Mouse (Mus musculus) liver, embryonic 16.5 days (tissue): ENCODE results near the gene Sf3b1. TPM values are rescaled to one million over a fixed set of nuclear protein-coding genes. Genes with fewer than 3 reads are reported as not detected.

Experiments
- ATAC-seq: fragments of 200-750 bp; cut with Nextera tagmentation; 2 replicates; pipeline ENCODE4 v1.8.0; 2017; ENCODE audit warnings: low read depth, mild to moderate bottlenecking, moderate number of reproducible peaks, moderate library complexity
- H3K27ac ChIP-seq: fragments of 300-500 bp; sonication (generic); 2 replicates; pipeline ENCODE4 v1.5.1; 2014; ENCODE audit warnings: mild to moderate bottlenecking, low read length
- H3K27me3 ChIP-seq: fragments of 300-500 bp; sonication (generic); 2 replicates; pipeline ENCODE4 v1.6.1; 2014; ENCODE audit warnings: low read depth, low read length, mixed read lengths; ENCODE audit not compliant: control insufficient read depth, insufficient read depth
- H3K36me3 ChIP-seq: fragments of 300-500 bp; sonication (generic); 2 replicates; pipeline ENCODE4 v1.6.1; 2014; ENCODE audit warnings: mild to moderate bottlenecking; ENCODE audit not compliant: control insufficient read depth, insufficient read depth
- H3K4me1 ChIP-seq: fragments of 300-500 bp; sonication (generic); 2 replicates; pipeline ENCODE4 v1.6.1; 2014; ENCODE audit warnings: low read depth, low read length, mixed read lengths; ENCODE audit not compliant: control insufficient read depth
- H3K4me2 ChIP-seq: fragments of 300-500 bp; sonication (generic); 2 replicates; pipeline ENCODE4 v1.6.1; 2014; ENCODE audit warnings: low read depth, low read length, mixed read lengths
- H3K4me3 ChIP-seq: fragments of 300-500 bp; sonication (generic); 2 replicates; pipeline ENCODE4 v1.5.1; 2014; ENCODE audit warnings: low read depth, mild to moderate bottlenecking, low read length
- H3K9ac ChIP-seq: fragments of 300-500 bp; sonication (generic); 2 replicates; pipeline ENCODE4 v1.6.1; 2014; ENCODE audit warnings: low read depth, low read length
- H3K9me3 ChIP-seq: fragments of 300-500 bp; sonication (generic); replicated peaks from 2 replicates; pipeline ENCODE4 v1.6.1; 2016; ENCODE audit warnings: low read length; ENCODE audit not compliant: control insufficient read depth
- WGBS: fragments of 180-500 bp; shearing (Covaris S2); extraction: QIAGEN DNeasy Blood & Tissue Kit; methylation state at CpG from one replicate; pipeline ENCODE4 v1.1.7; 2014; ENCODE audit not compliant: insufficient replicate concordance; 5-methylcytosine and 5-hydroxymethylcytosine counted together
- polyA plus RNA-seq: library from polyadenylated mRNA; unstranded; fragments of >200 nt; fragmentation: Nextera tagmentation; extraction: Ambion mirVana; gene quantifications from 2 replicates; pipeline ENCODE4 v1.2.1, GENCODE M21; 2015

The Sf3b1 gene
- polyA plus RNA-seq, 1 experiment from 2014 or later = 118 TPM

- peak overlapping the region; percentile 81 for H3K9ac ChIP-seq
Observed at GRCm38 (mm10) chr1:55053596-55053995, 26.3 kb upstream of the Sf3b1 start.

GRCm38 (mm10) chr1:55053005-55053404 is 25.7 kb upstream of the Sf3b1 start:
- H3K27me3 ChIP-seq = no peaks in the 10 kb centered on the region
- H3K9me3 ChIP-seq = no peaks in the 10 kb centered on the region
- H3K4me3 ChIP-seq = peak overlapping the region; percentile 86
- peak overlapping the region; percentile 81 for H3K9ac ChIP-seq
- peak; percentile 77 for ATAC-seq
- peak overlapping the region; percentile 98 for H3K27ac ChIP-seq
- H3K4me1 ChIP-seq = peaks cover 15% of the 10 kb centered on the region
- under 1% methylated on average over 41 of the region's 42 CpGs for WGBS
- H3K36me3 ChIP-seq = no peaks in the 10 kb centered on the region
- H3K4me2 ChIP-seq = peak overlapping the region; percentile 67

More at GRCm38 (mm10) chr1:55053596-55053995, 26.3 kb upstream of the Sf3b1 start:
- Histone ChIP-seq H3K36me3 (no peaks in the 10 kb centered on the region), H3K4me1 (peaks cover 15% of the 10 kb centered on the region), H3K27ac (peak overlapping the region; percentile 98), H3K9me3 (no peaks in the 10 kb centered on the region), H3K4me3 (peak overlapping the region; percentile 86), H3K4me2 (peak overlapping the region; percentile 67), H3K27me3 (no peaks in the 10 kb centered on the region)
- 61% methylated on average over 4 of the region's 4 CpGs for WGBS
- no peak for ATAC-seq

- peak; percentile 98 for ATAC-seq
- H3K4me3 ChIP-seq = peak within 1 kb of the TSS; percentile 86
- no peaks in the 10 kb centered on the region for H3K27me3 ChIP-seq
- under 1% methylated on average over 46 of the region's 46 CpGs for WGBS
- peak within 1 kb of the TSS; percentile 98 for H3K27ac ChIP-seq
- peak within 1 kb of the TSS; percentile 98 for H3K4me2 ChIP-seq
- H3K9ac ChIP-seq = peak within 1 kb of the TSS; percentile 81
- no peaks in the 10 kb centered on the region for H3K9me3 ChIP-seq
- no peaks in the 10 kb centered on the region for H3K36me3 ChIP-seq
- H3K4me1 ChIP-seq = peaks cover 15% of the 10 kb centered on the region
Observed at GRCm38 (mm10) chr1:55052355-55052953, 25.2 kb upstream of the Sf3b1 start, which contains the start of gene Coq10b. Gene Coq10b, plus strand, starts transcription at chr1:55052770.

- H3K4me1 ChIP-seq = peaks cover 15% of the 10 kb centered on the region
- H3K36me3 ChIP-seq = no peaks in the 10 kb centered on the region
- no peaks in the 10 kb centered on the region for H3K27me3 ChIP-seq
- H3K9ac ChIP-seq = peak overlapping the region; percentile 81
- H3K4me2 ChIP-seq = peak overlapping the region; percentile 98
- peak overlapping the region; percentile 98 for H3K27ac ChIP-seq
- WGBS = 70% methylated on average over 3 of the region's 3 CpGs
- H3K4me3 ChIP-seq = peak overlapping the region; percentile 86
- no peaks in the 10 kb centered on the region for H3K9me3 ChIP-seq
- no peak for ATAC-seq
Observed at GRCm38 (mm10) chr1:55051671-55052070, 24.4 kb upstream of the Sf3b1 start.

- no peaks in the 10 kb centered on the region for H3K27me3 ChIP-seq
- no peak overlapping the region for H3K4me2 ChIP-seq
- no peaks in the 10 kb centered on the region for H3K36me3 ChIP-seq
- H3K27ac ChIP-seq = no peak overlapping the region
- H3K9me3 ChIP-seq = no peaks in the 10 kb centered on the region
- H3K4me3 ChIP-seq = no peak overlapping the region
- 53% methylated on average over 4 of the region's 4 CpGs for WGBS
- no peak overlapping the region for H3K9ac ChIP-seq
- peaks cover 13% of the 10 kb centered on the region for H3K4me1 ChIP-seq
- no peak for ATAC-seq
Observed at GRCm38 (mm10) chr1:55048841-55049587, 21.7 kb upstream of the Sf3b1 start.

- H3K9ac ChIP-seq = no peak overlapping the region
- no peaks in the 10 kb centered on the region for H3K36me3 ChIP-seq
- no peak overlapping the region for H3K27ac ChIP-seq
- no peaks in the 10 kb centered on the region for H3K27me3 ChIP-seq
- WGBS = 54% methylated on average over 3 of the region's 3 CpGs
- H3K4me1 ChIP-seq = no peaks in the 10 kb centered on the region
- H3K4me2 ChIP-seq = no peak overlapping the region
- no peak for ATAC-seq
- H3K9me3 ChIP-seq = peaks cover 3% of the 10 kb centered on the region; the same call in 1 of the 2 replicates
- no peak overlapping the region for H3K4me3 ChIP-seq
Observed at GRCm38 (mm10) chr1:55043164-55043563, 15.9 kb upstream of the Sf3b1 start.

GRCm38 (mm10) chr1:55042246-55042645 is 15.0 kb upstream of the Sf3b1 start:
- H3K9ac ChIP-seq = no peak overlapping the region
- no peak for ATAC-seq
- no peak overlapping the region for H3K27ac ChIP-seq
- 43% methylated on average over 1 of the region's 1 CpGs for WGBS
- H3K36me3 ChIP-seq = no peaks in the 10 kb centered on the region
- no peak overlapping the region for H3K4me2 ChIP-seq
- H3K9me3 ChIP-seq = peaks cover 3% of the 10 kb centered on the region; the same call in 1 of the 2 replicates
- no peaks in the 10 kb centered on the region for H3K4me1 ChIP-seq
- no peak overlapping the region for H3K4me3 ChIP-seq
- H3K27me3 ChIP-seq = no peaks in the 10 kb centered on the region

GRCm38 (mm10) chr1:55041691-55042090 is 14.4 kb upstream of the Sf3b1 start:
- Histone ChIP-seq H3K9me3 (peaks cover 3% of the 10 kb centered on the region; the same call in 1 of the 2 replicates), H3K9ac (no peak overlapping the region), H3K27me3 (no peaks in the 10 kb centered on the region), H3K4me1 (no peaks in the 10 kb centered on the region), H3K36me3 (no peaks in the 10 kb centered on the region), H3K4me3 (no peak overlapping the region), H3K27ac (no peak overlapping the region), H3K4me2 (no peak overlapping the region)
- 68% methylated on average over 4 of the region's 4 CpGs for WGBS
- peak; percentile 67 for ATAC-seq

- H3K9ac ChIP-seq = no peak overlapping the region
- H3K9me3 ChIP-seq = peaks cover 3% of the 10 kb centered on the region; the same call in 1 of the 2 replicates
- 86% methylated on average over 1 of the region's 1 CpGs for WGBS
- no peak overlapping the region for H3K4me3 ChIP-seq
- ATAC-seq = no peak
- H3K36me3 ChIP-seq = no peaks in the 10 kb centered on the region
- H3K27ac ChIP-seq = no peak overlapping the region
- no peaks in the 10 kb centered on the region for H3K27me3 ChIP-seq
- no peak overlapping the region for H3K4me2 ChIP-seq
- H3K4me1 ChIP-seq = no peaks in the 10 kb centered on the region
Observed at GRCm38 (mm10) chr1:55039944-55040343, 12.7 kb upstream of the Sf3b1 start.
